Mouse (Mus musculus): ENCODE data around the gene Edar.

Edar gene

GRCm38 (mm10) chr10:58554693-58555387 lies 120.6 kb downstream of the Edar start:
- POLR2A ChIA-PET: no interaction called here
- CTCF ChIA-PET: no interaction called here

Data from embryonic stem cell, embryonic (primary cell).